Mouse (Mus musculus) E14TG2a.4 (cell line): ENCODE results near the gene Creb3l2.

Experiments used
- H3K27me3 ChIP-seq: 2 replicates; pipeline ENCODE4 v1.6.1; 2014; ENCODE audit warnings: low read length, control low read depth; ENCODE audit not compliant: insufficient read depth
- H3K36me3 ChIP-seq: 2 replicates; pipeline ENCODE4 v1.6.1; 2014; ENCODE audit warnings: low read length, control low read depth; ENCODE audit not compliant: insufficient read depth
- H3K4me1 ChIP-seq: replicated peaks from 2 replicates; pipeline ENCODE4 v1.6.1; 2014; ENCODE audit warnings: low read depth, low read length, control low read depth
- H3K4me3 ChIP-seq: replicated peaks from 2 replicates; pipeline ENCODE4 v1.5.1; 2014; ENCODE audit warnings: mild to moderate bottlenecking, low read length
- H3K9me3 ChIP-seq: 2 replicates; pipeline ENCODE4 v1.6.1; 2014; ENCODE audit warnings: low read length, control low read depth
- CTCF ChIP-seq: conservative IDR thresholded peaks from 2 replicates; pipeline ENCODE4 v1.5.1; 2014; ENCODE audit warnings: low read length
- NANOG ChIP-seq: IDR thresholded peaks from 2 replicates; pipeline ENCODE4 v1.6.1; 2014; ENCODE audit warnings: borderline replicate concordance, low read length, mixed read lengths
- POU5F1 ChIP-seq: IDR thresholded peaks from 2 replicates; pipeline ENCODE4 v1.6.1; 2014; ENCODE audit warnings: low read length, borderline replicate concordance

The Creb3l2 gene

DNA sequence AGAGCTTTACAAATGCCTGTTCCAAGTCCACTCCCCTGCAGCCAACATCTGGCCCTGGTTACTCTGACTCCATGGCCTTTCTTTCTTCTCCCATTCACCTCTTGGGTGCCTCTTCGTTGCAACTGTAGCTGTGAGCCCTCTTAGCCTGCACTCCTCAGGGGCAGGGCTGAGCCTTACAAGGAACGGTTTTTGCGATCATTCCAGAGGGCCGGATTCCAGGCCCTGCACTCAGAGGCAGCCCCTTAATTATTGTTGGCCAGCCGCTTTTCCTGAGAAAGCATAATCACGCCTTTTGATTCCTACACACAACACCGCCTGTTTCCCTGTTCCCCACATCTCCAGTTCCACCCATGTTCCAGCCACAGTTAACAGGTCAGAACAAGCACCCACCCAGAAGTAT lies 17.6 kb downstream of the Creb3l2 start:
- Histone ChIP-seq H3K9me3 (no peaks in the 10 kb centered on the region), H3K4me3 (peak overlapping the region; percentile 65), H3K27me3 (peaks cover 9% of the 10 kb centered on the region), H3K4me1 (peaks cover 33% of the 10 kb centered on the region), H3K36me3 (no peaks in the 10 kb centered on the region)
- TF ChIP-seq NANOG (no peak), POU5F1 (no peak), CTCF (no peak)

DNA sequence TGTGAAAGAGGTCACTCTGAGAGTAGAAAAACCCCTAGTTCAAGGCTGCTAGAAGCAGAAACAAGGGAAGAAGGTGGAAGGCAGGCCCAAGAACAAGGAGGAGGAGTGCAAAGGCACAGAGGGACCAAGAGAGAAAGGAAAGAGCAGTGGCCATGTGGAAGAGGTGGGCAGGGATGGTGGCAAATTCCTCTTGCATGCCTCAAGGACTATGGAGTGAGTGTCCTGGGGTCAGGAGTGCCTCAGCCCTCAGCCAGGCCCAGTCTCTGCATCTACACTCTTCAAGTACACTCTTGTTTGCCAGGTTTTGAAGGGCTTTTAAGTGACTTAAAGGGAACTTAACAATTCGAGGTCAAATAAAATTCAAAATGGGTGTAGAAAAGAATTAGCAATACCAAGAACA lies 18.6 kb downstream of the Creb3l2 start:
- Histone ChIP-seq H3K9me3 (no peaks in the 10 kb centered on the region), H3K36me3 (no peaks in the 10 kb centered on the region; the same call in 1 of the 2 replicates), H3K4me3 (no peak overlapping the region), H3K4me1 (peaks cover 33% of the 10 kb centered on the region), H3K27me3 (peaks cover 9% of the 10 kb centered on the region)
- TF ChIP-seq CTCF (no peak), NANOG (no peak), POU5F1 (no peak)

DNA sequence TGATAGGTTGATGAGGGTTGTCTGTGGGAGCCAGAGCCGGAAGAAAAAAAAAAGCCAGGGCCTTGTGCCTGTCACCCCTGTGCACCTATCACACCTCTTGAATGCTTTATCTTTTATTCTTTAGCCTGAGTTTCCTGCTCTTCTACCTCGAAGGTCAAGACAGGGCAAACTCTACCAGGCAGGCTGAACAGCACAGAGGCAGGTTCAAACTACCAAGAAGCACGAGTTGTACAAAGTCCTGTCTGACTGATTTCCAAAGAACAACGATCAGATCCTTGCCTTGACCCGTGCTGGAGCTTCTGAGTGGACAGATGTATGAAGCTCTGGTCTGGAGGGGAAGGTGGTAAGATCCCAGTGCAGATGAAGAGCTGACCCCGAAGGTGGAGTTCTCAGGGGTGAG lies 20.8 kb downstream of the Creb3l2 start:
- Histone ChIP-seq H3K4me3 (no peak overlapping the region), H3K27me3 (peaks cover 7% of the 10 kb centered on the region; the same call in 1 of the 2 replicates), H3K36me3 (no peaks in the 10 kb centered on the region; the same call in 1 of the 2 replicates), H3K4me1 (peaks cover 33% of the 10 kb centered on the region), H3K9me3 (no peaks in the 10 kb centered on the region)
- no peak for TF ChIP-seq POU5F1
- TF ChIP-seq NANOG: no peak
- TF ChIP-seq CTCF: no peak

DNA sequence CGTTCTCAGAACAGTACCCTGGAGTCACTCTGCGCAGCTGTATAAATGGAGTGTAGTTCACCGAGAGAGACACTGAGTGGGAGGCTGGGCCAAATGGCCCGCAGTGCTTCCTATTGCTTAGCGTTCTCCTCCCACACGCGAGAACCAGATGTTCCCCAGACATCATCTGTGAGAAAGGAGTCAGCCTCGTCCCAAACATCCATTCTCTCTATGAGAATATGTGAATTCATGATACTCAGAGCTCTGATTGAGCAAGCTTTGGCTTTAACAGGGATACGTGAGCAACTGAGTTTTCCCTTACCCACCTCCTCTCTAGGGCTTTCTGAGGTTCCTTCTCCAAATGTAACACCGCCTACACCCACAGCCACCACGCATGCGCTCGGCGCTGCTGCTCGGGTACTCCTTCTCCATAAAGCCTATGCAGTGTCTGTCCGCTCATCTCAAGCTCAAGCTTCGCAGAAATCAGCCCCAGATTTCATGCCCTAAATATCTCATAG lies 22.5 kb downstream of the Creb3l2 start:
- Histone ChIP-seq H3K4me1 (peaks cover 40% of the 10 kb centered on the region), H3K27me3 (peaks cover 7% of the 10 kb centered on the region; the same call in 1 of the 2 replicates), H3K36me3 (no peaks in the 10 kb centered on the region; the same call in 1 of the 2 replicates), H3K4me3 (no peak overlapping the region), H3K9me3 (no peaks in the 10 kb centered on the region)
- TF ChIP-seq POU5F1 (no peak), NANOG (no peak), CTCF (no peak)

DNA sequence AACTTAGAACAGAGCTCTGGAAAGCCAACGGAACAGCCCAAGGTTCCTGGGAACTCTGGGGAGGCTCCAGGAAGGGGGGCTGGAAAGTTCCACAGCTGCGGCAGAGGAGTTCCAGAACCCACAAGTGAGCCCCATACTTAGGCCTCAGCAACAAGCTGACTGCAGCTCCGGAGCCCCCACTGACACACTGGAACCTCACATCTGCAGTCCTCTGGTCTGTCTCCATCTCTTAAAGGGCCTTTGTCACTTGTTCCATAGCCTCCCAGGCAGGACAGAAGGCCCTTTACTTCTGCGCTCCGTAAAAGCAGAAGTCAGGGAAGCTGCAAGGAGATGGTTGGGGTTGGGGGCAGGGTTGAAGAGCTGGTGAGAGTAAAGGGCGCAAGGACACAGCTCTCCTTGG lies 23.0 kb downstream of the Creb3l2 start:
- H3K4me3 ChIP-seq: no peak overlapping the region
- peaks cover 35% of the 10 kb centered on the region for H3K4me1 ChIP-seq
- TF ChIP-seq POU5F1: no peak
- no peak for TF ChIP-seq CTCF
- TF ChIP-seq NANOG: no peak
- H3K9me3 ChIP-seq: no peaks in the 10 kb centered on the region
- H3K27me3 ChIP-seq: peaks cover 7% of the 10 kb centered on the region; the same call in 1 of the 2 replicates
- no peaks in the 10 kb centered on the region; the same call in 1 of the 2 replicates for H3K36me3 ChIP-seq

DNA sequence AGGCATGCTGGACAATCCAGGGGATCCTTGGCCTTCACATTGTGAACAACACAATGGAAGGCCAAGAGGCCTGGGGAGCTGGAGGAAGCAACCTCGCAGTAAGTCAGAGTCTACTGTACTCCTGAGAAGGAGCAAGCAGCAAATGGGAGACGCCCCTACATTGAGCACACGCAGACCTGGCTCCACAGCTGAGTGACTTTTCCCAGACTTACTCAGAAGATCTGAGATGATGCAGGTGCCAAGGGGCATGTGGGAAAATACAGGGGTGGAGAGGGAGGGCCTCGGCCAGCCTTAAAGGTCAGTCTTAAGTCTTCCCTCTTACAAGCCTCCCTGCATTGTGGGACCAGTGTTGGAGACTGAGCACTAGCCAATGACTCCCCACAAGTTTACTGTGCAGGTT lies 25.2 kb downstream of the Creb3l2 start:
- Histone ChIP-seq H3K9me3 (no peaks in the 10 kb centered on the region), H3K4me1 (peaks cover 35% of the 10 kb centered on the region), H3K27me3 (peaks cover 3% of the 10 kb centered on the region; the same call in 1 of the 2 replicates), H3K36me3 (no peaks in the 10 kb centered on the region; the same call in 1 of the 2 replicates), H3K4me3 (no peak overlapping the region)
- TF ChIP-seq NANOG: no peak
- TF ChIP-seq POU5F1: no peak
- no peak for TF ChIP-seq CTCF

DNA sequence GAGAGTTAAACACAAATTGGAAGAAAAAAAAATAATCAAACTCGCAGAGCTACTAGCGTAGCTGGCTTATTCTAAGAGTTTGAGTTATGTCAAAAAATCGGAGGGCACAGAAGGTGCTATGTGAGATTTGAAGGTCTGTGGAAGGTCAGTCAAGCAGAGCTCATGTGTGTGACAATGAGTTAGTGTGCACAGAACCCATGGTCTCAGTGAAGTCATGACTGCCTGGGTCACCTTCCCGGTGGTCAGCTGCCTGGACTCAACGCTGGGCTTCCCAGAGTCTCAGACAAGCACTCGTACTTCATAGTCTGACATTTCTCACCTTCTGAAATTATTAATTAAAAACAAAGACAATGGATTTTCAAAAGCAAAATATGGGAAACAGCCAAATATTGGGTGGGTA lies 26.4 kb downstream of the Creb3l2 start:
- Histone ChIP-seq H3K9me3 (0 out of 2 replicates have a peak, but pooled peaks cover 3% of the 10 kb centered on the region), H3K36me3 (no peaks in the 10 kb centered on the region; the same call in 1 of the 2 replicates), H3K4me3 (no peak overlapping the region), H3K4me1 (peaks cover 35% of the 10 kb centered on the region), H3K27me3 (peaks cover 3% of the 10 kb centered on the region; the same call in 1 of the 2 replicates)
- TF ChIP-seq POU5F1 (no peak), NANOG (no peak), CTCF (no peak)

DNA sequence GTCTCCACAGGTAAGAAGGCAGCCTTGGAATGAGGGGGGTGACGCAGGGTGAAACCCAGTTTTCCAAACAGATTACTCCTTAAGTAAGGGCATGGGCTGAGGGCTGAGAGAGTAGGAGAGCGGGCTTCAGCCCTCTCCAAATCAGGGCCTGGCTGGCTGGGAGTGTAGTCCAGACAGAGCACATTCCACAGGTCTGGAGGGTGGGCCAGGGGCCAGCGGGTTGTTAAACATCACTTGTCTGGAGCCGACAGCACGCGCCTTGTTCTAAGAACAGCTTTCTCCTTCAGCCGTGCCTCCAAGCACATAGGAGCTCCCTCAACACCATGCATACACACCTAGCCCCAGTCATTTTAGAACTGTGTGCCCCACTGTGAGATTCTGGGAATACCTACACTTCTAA lies 26.9 kb downstream of the Creb3l2 start:
- H3K4me1 ChIP-seq: peaks cover 31% of the 10 kb centered on the region
- no peak for TF ChIP-seq NANOG
- peaks cover 7% of the 10 kb centered on the region; the same call in 1 of the 2 replicates for H3K9me3 ChIP-seq
- no peaks in the 10 kb centered on the region; the same call in 1 of the 2 replicates for H3K36me3 ChIP-seq
- no peak overlapping the region for H3K4me3 ChIP-seq
- no peaks in the 10 kb centered on the region for H3K27me3 ChIP-seq

DNA sequence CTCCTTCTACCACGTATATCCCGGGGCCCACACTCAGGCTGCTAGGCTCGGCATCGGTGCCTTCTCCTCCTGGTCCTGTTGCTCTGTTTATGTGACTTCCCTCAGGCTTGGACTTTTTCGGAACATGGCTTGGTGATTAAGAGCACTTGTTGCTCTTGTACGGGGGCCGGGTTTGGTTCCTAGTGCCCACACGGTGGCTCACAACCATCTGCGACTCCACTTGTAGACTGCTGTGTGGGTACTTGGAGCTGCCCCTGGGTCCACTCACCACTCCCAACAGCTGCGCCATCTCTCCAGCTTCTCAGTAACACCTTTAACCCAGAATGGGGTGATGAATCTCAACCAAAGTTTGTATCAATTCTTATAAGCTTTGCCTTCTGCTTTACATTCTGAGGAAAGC lies 27.4 kb downstream of the Creb3l2 start:
- Histone ChIP-seq H3K9me3 (peaks cover 7% of the 10 kb centered on the region; the same call in 1 of the 2 replicates), H3K4me1 (peaks cover 27% of the 10 kb centered on the region), H3K4me3 (no peak overlapping the region), H3K36me3 (no peaks in the 10 kb centered on the region; the same call in 1 of the 2 replicates), H3K27me3 (no peaks in the 10 kb centered on the region)
- TF ChIP-seq NANOG (no peak), POU5F1 (no peak), CTCF (no peak)
